Mouse (Mus musculus): ENCODE measurements around the gene Olfr262.
"Not testable (repeated sequence)": the region's sequence is repeated elsewhere in the genome, so short reads cannot be mapped to it uniquely, and the experiment has no call there.

Olfr262 gene

GRCm38 (mm10) chr19:12241559-12241958 is at the start of gene Olfr262:
TSS of gene Olfr262 (minus strand) at chr19:12241659.
- DNase-seq: no peak

GRCm38 (mm10) chr19:12279554-12279953 is 38.1 kb upstream of the Olfr262 start, which contains the start of gene Olfr1434:
TSS of gene Olfr1434 (plus strand) at chr19:12279854.
- no peak for DNase-seq

- no peak for DNase-seq
These were observed 19.3 kb upstream of the Olfr262 start, which contains the start of gene Olfr235 for GRCm38 (mm10) chr19:12260732-12261131. TSS of gene Olfr235 (plus strand) at chr19:12261032.

- not testable (repeated sequence) for DNase-seq
These were observed 9.0 kb downstream of the Olfr262 start, which contains the start of gene Olfr1432 for GRCm38 (mm10) chr19:12232496-12232895. TSS of gene Olfr1432 (minus strand) at chr19:12232596.

GRCm38 (mm10) chr19:12200334-12200733 is 41.1 kb downstream of the Olfr262 start, which contains the start of gene Olfr1431:
TSS of gene Olfr1431 (plus strand) at chr19:12200634.
- DNase-seq: no peak

GRCm38 (mm10) chr19:12199076-12199475 is 42.4 kb downstream of the Olfr262 start:
- DNase-seq: not testable (repeated sequence)

All from cerebellum, postnatal 36 days (tissue).